Mouse (Mus musculus): ENCODE results near the gene Atf7. TPM values are rescaled to one million over a fixed set of nuclear protein-coding genes. Genes with fewer than 3 reads are reported as not detected.
"Not testable (repeated sequence)": the region's sequence is repeated elsewhere in the genome, so short reads cannot be mapped to it uniquely, and the experiment has no call there.

Atf7 gene
- polyA plus RNA-seq (2016; fragmentation: Nextera tagmentation; extraction: Ambion mirVana), result 22.2 and 25.1 TPM in 2 replicates

GRCm38 (mm10) chr15:102624970-102625686 lies at the start of gene Atf7, which contains the start of gene Gm28047:
Gene Atf7 (minus strand): TSS chr15:102625464.
Gene Gm28047 (minus strand): TSS chr15:102625067.
- H3K4me1 ChIP-seq, result peaks cover 22% of the 10 kb centered on the region

DNA sequence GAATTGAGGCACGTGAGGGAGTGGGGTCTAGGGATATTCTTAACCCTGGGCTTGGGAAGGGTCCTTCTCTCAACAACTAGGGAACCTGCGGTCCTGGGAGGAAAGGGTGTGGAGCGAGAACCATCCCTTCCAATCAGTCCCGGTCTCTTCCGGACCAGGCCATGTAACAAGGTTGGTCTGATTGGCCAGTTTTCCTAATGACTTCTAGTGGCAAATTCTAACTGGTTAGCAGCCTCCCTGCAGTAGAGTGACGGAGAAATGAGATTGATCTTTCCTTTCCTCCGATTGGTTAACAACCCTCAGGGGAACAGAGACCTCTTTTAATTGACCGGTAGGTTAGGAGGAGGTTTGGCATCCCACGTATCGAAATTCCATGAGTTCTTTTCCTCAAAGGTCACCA lies 48.3 kb upstream of the Atf7 start:
- peak; percentile 77 for DNase-seq (ENCODE audit: low spot score)
- no peaks in the 10 kb centered on the region for H3K9me3 ChIP-seq
- peaks cover 11% of the 10 kb centered on the region for H3K36me3 ChIP-seq (replicated peaks)
- peaks cover 45% of the 10 kb centered on the region for H3K4me1 ChIP-seq
- H3K27me3 ChIP-seq (replicated peaks; ENCODE audit: low read depth, poor library complexity, severe bottlenecking), result no peaks in the 10 kb centered on the region
- H3K4me3 ChIP-seq, result peak overlapping the region; percentile 73
- H3K27ac ChIP-seq (replicated peaks), result peak overlapping the region; percentile 99
- 6% methylated on average over 10 of the region's 10 CpGs for WGBS

More at GRCm38 (mm10) chr15:102624970-102625686, at the start of gene Atf7, which contains the start of gene Gm28047:
- H3K4me3 ChIP-seq, result peak within 1 kb of the TSS; percentile 66
- peak; percentile 99 for DNase-seq (ENCODE audit: low spot score)
- no peaks in the 10 kb centered on the region for H3K27me3 ChIP-seq (replicated peaks; ENCODE audit: low read depth, poor library complexity, severe bottlenecking)
- H3K36me3 ChIP-seq (replicated peaks), result no peaks in the 10 kb centered on the region; the same call in 1 of the 2 replicates
- peak within 1 kb of the TSS; percentile 95 for H3K27ac ChIP-seq (replicated peaks)
- no peaks in the 10 kb centered on the region for H3K9me3 ChIP-seq
- WGBS, result under 1% methylated on average over 51 of the region's 51 CpGs

GRCm38 (mm10) chr15:102672215-102673071 lies 47.2 kb upstream of the Atf7 start, which contains the start of gene Atp5g2:
Gene Atp5g2 (minus strand): TSS chr15:102672352.
- Histone ChIP-seq H3K4me3 (peak within 1 kb of the TSS; percentile 73), H3K27me3 (replicated peaks; ENCODE audit: low read depth, poor library complexity, severe bottlenecking) (no peaks in the 10 kb centered on the region), H3K4me1 (peaks cover 45% of the 10 kb centered on the region), H3K27ac (replicated peaks) (peak within 1 kb of the TSS; percentile 99), H3K36me3 (replicated peaks) (peaks cover 21% of the 10 kb centered on the region), H3K9me3 (no peaks in the 10 kb centered on the region)
- WGBS, result 3% methylated on average over 37 of the region's 37 CpGs
- DNase-seq (ENCODE audit: low spot score), result peak; percentile 74

- peak overlapping the region; percentile 73 for H3K4me3 ChIP-seq
- under 1% methylated on average over 34 of the region's 34 CpGs for WGBS
- H3K27ac ChIP-seq (replicated peaks), result peak overlapping the region; percentile 99
- H3K27me3 ChIP-seq (replicated peaks; ENCODE audit: low read depth, poor library complexity, severe bottlenecking), result no peaks in the 10 kb centered on the region
- H3K9me3 ChIP-seq, result no peaks in the 10 kb centered on the region
- peak; percentile 92 for DNase-seq (ENCODE audit: low spot score)
- peaks cover 45% of the 10 kb centered on the region for H3K4me1 ChIP-seq
- peaks cover 28% of the 10 kb centered on the region for H3K36me3 ChIP-seq (replicated peaks)
Measured at GRCm38 (mm10) chr15:102671721-102672214, 46.5 kb upstream of the Atf7 start.

- Histone ChIP-seq H3K4me1 (peaks cover 45% of the 10 kb centered on the region), H3K4me3 (peak overlapping the region; percentile 73), H3K27me3 (replicated peaks; ENCODE audit: low read depth, poor library complexity, severe bottlenecking) (no peaks in the 10 kb centered on the region), H3K36me3 (replicated peaks) (peaks cover 36% of the 10 kb centered on the region), H3K9me3 (no peaks in the 10 kb centered on the region), H3K27ac (replicated peaks) (peak overlapping the region; percentile 99)
- peak; percentile 100 for DNase-seq (ENCODE audit: low spot score)
- WGBS, result under 1% methylated on average over 53 of the region's 53 CpGs
Measured at GRCm38 (mm10) chr15:102670767-102671575, 45.7 kb upstream of the Atf7 start.

- peak overlapping the region; percentile 73 for H3K4me3 ChIP-seq
- peak overlapping the region; percentile 99 for H3K27ac ChIP-seq (replicated peaks)
- H3K4me1 ChIP-seq, result peaks cover 45% of the 10 kb centered on the region
- peaks cover 42% of the 10 kb centered on the region for H3K36me3 ChIP-seq (replicated peaks)
- DNase-seq (ENCODE audit: low spot score), result no peak
- H3K27me3 ChIP-seq (replicated peaks; ENCODE audit: low read depth, poor library complexity, severe bottlenecking), result no peaks in the 10 kb centered on the region
- 20% methylated on average over 6 of the region's 6 CpGs for WGBS
- no peaks in the 10 kb centered on the region for H3K9me3 ChIP-seq
Measured at GRCm38 (mm10) chr15:102670281-102670680, 45.0 kb upstream of the Atf7 start.

- DNase-seq (ENCODE audit: low spot score), result no peak
- no peaks in the 10 kb centered on the region for H3K9me3 ChIP-seq
- H3K4me3 ChIP-seq, result peak overlapping the region; percentile 73
- WGBS, result 91% methylated on average over 8 of the region's 8 CpGs
- peaks cover 45% of the 10 kb centered on the region for H3K4me1 ChIP-seq
- H3K27ac ChIP-seq (replicated peaks), result peak overlapping the region; percentile 99
- no peaks in the 10 kb centered on the region for H3K27me3 ChIP-seq (replicated peaks; ENCODE audit: low read depth, poor library complexity, severe bottlenecking)
- peaks cover 49% of the 10 kb centered on the region for H3K36me3 ChIP-seq (replicated peaks)
Measured at GRCm38 (mm10) chr15:102669571-102669970, 44.3 kb upstream of the Atf7 start.

DNA sequence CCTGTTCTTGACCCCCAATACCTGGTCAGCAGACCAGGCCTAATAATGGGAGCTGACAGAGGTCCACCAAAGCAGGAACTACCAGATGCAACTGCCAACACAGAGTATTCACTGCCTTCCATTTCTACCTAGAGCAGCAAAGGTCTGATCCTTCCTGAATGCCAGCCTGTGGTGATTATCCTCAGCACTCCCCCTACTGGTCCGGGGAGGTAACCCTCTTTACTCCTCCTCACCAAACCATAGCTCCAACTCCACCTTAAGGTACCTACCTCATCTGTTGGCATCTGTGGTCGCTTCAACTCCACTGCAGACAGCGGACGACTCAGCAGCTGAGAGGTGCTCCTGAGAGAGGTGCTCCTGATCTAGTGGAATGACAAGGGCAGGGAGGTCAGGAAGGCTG lies 40.2 kb upstream of the Atf7 start:
- peak; percentile 70 for DNase-seq (ENCODE audit: low spot score)
- Histone ChIP-seq H3K4me1 (peaks cover 12% of the 10 kb centered on the region), H3K36me3 (replicated peaks) (peaks cover 90% of the 10 kb centered on the region), H3K9me3 (no peaks in the 10 kb centered on the region), H3K27ac (replicated peaks) (no peak overlapping the region), H3K4me3 (no peak overlapping the region), H3K27me3 (replicated peaks; ENCODE audit: low read depth, poor library complexity, severe bottlenecking) (no peaks in the 10 kb centered on the region)
- 53% methylated on average over 4 of the region's 4 CpGs for WGBS

GRCm38 (mm10) chr15:102663825-102664224 lies 38.6 kb upstream of the Atf7 start:
- DNase-seq (ENCODE audit: low spot score), result no peak
- peaks cover 95% of the 10 kb centered on the region for H3K36me3 ChIP-seq (replicated peaks)
- no peaks in the 10 kb centered on the region for H3K27me3 ChIP-seq (replicated peaks; ENCODE audit: low read depth, poor library complexity, severe bottlenecking)
- H3K9me3 ChIP-seq, result no peaks in the 10 kb centered on the region
- H3K4me1 ChIP-seq, result no peaks in the 10 kb centered on the region
- H3K27ac ChIP-seq (replicated peaks), result no peak overlapping the region
- 89% methylated on average over 8 of the region's 8 CpGs for WGBS
- H3K4me3 ChIP-seq, result no peak overlapping the region

DNA sequence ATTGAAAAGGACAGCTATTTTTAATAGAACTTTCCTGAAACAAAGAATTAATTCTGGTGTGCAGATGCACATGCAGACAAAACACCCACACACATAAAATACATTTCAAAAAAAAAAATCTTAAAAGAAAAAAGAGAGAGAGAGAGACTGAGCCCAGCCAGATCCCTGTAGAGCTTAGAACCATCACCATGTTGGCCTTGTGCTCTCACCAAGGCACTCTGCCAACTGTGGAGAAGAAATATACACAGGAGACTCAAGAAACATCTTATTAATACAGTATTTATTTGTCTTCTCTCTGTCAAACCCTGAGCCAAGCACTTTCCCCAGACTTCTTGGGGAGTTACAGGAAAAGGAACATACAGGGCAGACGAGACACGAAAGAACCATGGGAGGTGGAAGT lies 37.3 kb upstream of the Atf7 start:
- not testable (repeated sequence) for H3K4me3 ChIP-seq; H3K27me3 ChIP-seq (replicated peaks; ENCODE audit: low read depth, poor library complexity, severe bottlenecking)
- 79% methylated on average over 2 of the region's 2 CpGs for WGBS

DNA sequence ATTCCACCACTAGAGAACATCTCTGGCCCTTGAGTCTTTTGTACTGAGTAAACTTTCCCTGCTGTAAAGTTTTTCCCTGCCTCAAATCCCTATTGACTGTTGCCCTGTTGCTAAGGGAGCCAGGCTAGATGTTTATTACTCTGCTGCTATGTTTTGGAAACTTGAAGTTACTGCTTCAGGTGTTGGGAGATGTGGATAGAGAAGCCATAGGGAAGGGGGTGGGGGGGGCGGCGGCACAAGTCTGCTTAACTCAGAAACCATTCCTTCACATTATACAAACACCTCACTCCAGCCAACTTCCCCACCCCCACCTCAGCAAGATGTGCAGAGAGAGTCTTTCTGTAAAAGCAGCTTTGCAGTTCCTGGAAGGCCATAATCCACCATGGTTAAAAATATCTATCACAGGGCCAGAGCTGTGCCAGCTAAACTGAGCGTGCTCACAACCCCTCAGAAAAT lies 32.7 kb upstream of the Atf7 start:
- 82% methylated on average over 3 of the region's 3 CpGs for WGBS
- Histone ChIP-seq H3K36me3 (replicated peaks) (peaks cover 38% of the 10 kb centered on the region), H3K4me1 (peaks cover 22% of the 10 kb centered on the region), H3K4me3 (no peak overlapping the region), H3K9me3 (no peaks in the 10 kb centered on the region), H3K27ac (replicated peaks) (0 out of 2 replicates have a peak overlapping the region, but pooled peaks have one; percentile 31), H3K27me3 (replicated peaks; ENCODE audit: low read depth, poor library complexity, severe bottlenecking) (no peaks in the 10 kb centered on the region)
- DNase-seq (ENCODE audit: low spot score), result no peak

More for the DNA sequence above, 37.3 kb upstream of the Atf7 start:
- not testable (repeated sequence) for H3K4me1 ChIP-seq; H3K27ac ChIP-seq (replicated peaks); DNase-seq (ENCODE audit: low spot score); H3K9me3 ChIP-seq
- H3K36me3 ChIP-seq (replicated peaks), result peaks cover 83% of the 10 kb centered on the region
